Mouse (Mus musculus) spleen, adult 2 months (tissue): ENCODE measurements around the gene Dglucy. TPM values are rescaled to one million over a fixed set of nuclear protein-coding genes. Genes with fewer than 3 reads are reported as not detected.

Source experiments
- DNase-seq, 2 experiments: peaks; one replicate each; pipeline versions ENCODE4 v3.0.0 to v3.0.0-alpha.2; 2012 to 2021; ENCODE audit warnings: low spot score in 2 of 2, low read depth in 1 of 2
- H3K27ac ChIP-seq: fragments of 200-500 bp; 2 replicates; pipeline ENCODE4 v1.5.1; 2012; ENCODE audit warnings: low read length, inconsistent platforms; ENCODE audit not compliant: insufficient read depth
- H3K27me3 ChIP-seq: fragments of 200-500 bp; 2 replicates; pipeline ENCODE4 v1.6.1; 2012; ENCODE audit warnings: mild to moderate bottlenecking, moderate library complexity, low read length, inconsistent platforms; ENCODE audit not compliant: control insufficient read depth, insufficient read depth
- H3K36me3 ChIP-seq: fragments of 200-500 bp; 2 replicates; pipeline ENCODE4 v1.6.1; 2012; ENCODE audit warnings: mild to moderate bottlenecking, low read length, inconsistent platforms; ENCODE audit not compliant: control insufficient read depth, insufficient read depth
- H3K4me1 ChIP-seq: fragments of 200-500 bp; 2 replicates; pipeline ENCODE4 v1.6.1; 2011; ENCODE audit warnings: inconsistent platforms; ENCODE audit not compliant: control insufficient read depth, insufficient read depth, insufficient read length
- H3K4me3 ChIP-seq: fragments of 200-500 bp; 2 replicates; pipeline ENCODE4 v1.5.1; 2011; ENCODE audit warnings: mild to moderate bottlenecking, inconsistent platforms; ENCODE audit not compliant: insufficient read depth, insufficient read length; ENCODE audit errors: extremely low read depth
- CTCF ChIP-seq: fragments of 200-500 bp; IDR thresholded peaks from 2 replicates; pipeline ENCODE4 v1.5.1; 2011; ENCODE audit warnings: mild to moderate bottlenecking, inconsistent platforms; ENCODE audit not compliant: insufficient read depth, insufficient read length, insufficient replicate concordance; ENCODE audit errors: extremely low read depth
- POLR2A ChIP-seq: fragments of 200-500 bp; IDR thresholded peaks from 2 replicates; pipeline ENCODE4 v1.6.1; 2011; ENCODE audit warnings: low read depth, low read length, inconsistent platforms
- WGBS: fragments of 180-500 bp; shearing (Covaris S2); methylation state at CpG from one replicate; pipeline ENCODE4 v1.1.7; 2018; 5-methylcytosine and 5-hydroxymethylcytosine counted together
- polyA plus RNA-seq: library from polyadenylated mRNA; depleted of rRNA; stranded (reverse); fragments of >200 nt; gene quantifications from 2 replicates; pipeline ENCODE4 v1.2.3, GENCODE M21; 2012; rRNA removed

Gene Dglucy
- 4.8 and 5.2 TPM in 2 replicates for polyA plus RNA-seq

- 8% methylated on average over 12 of the region's 12 CpGs for WGBS
Measured at GRCm38 (mm10) chr12:100778934-100779865, at the start of gene Dglucy. Gene Dglucy, plus strand, starts transcription at chr12:100779057.

DNA sequence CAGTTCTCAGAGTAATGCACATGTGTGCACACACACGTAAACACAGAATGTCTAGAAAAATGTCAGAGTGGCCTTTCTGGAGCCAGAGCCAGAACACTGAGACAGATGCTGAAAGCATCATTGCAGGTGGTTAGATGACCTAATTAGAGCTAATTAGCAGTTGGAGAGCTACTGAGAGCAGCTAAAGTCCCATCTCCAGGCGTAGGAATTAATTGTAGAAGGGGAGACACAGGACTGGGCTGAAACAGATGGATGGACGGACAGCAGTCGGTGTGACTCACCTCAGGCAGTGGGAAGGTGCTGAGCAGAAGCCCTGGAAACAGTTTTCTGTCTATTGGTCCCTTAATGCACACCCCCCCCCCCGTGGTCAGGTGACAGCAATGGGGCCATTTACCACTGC, 43.7 kb upstream of the Dglucy start:
- Histone ChIP-seq H3K27ac (no peak overlapping the region), H3K36me3 (no peaks in the 10 kb centered on the region), H3K4me3 (no peak overlapping the region), H3K4me1 (peaks cover 2% of the 10 kb centered on the region; the same call in 1 of the 2 replicates), H3K27me3 (no peaks in the 10 kb centered on the region)
- WGBS, result 91% methylated on average over 5 of the region's 5 CpGs
- TF ChIP-seq CTCF, result no peak
- TF ChIP-seq POLR2A, result no peak
- DNase-seq, result no peak

More at GRCm38 (mm10) chr12:100778934-100779865, at the start of gene Dglucy:
- no peak for TF ChIP-seq CTCF
- peak; percentile 92 for TF ChIP-seq POLR2A
- peaks cover 18% of the 10 kb centered on the region; the same call in 1 of the 2 replicates for H3K4me1 ChIP-seq
- peak; percentile 47 to 69 for DNase-seq
- peak within 1 kb of the TSS; percentile 55 for H3K4me3 ChIP-seq
- peak within 1 kb of the TSS; percentile 81 for H3K27ac ChIP-seq
- no peaks in the 10 kb centered on the region for H3K36me3 ChIP-seq
- no peaks in the 10 kb centered on the region for H3K27me3 ChIP-seq

DNA sequence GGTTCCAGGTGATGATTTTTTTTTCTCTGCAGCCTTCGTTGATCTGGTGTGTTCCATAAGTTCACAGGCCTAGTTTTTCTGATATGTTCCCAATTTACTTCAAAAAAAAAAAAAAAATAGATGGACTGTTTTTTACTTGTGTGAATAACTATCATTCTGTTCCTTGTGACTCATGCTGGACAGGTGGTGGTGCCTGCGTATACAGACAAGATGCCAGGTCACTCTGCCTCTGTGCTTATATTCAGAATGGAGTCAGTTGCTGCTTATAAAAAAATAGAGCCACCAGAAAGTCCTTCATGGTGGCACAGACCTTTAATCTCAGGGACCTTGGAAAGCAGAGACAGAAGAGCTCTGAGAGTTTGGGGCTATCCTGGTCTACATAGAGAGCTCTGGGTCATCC, 43.3 kb upstream of the Dglucy start:
- TF ChIP-seq POLR2A, result no peak
- TF ChIP-seq CTCF, result no peak
- 86% methylated on average over 2 of the region's 2 CpGs for WGBS
- DNase-seq, result no peak

DNA sequence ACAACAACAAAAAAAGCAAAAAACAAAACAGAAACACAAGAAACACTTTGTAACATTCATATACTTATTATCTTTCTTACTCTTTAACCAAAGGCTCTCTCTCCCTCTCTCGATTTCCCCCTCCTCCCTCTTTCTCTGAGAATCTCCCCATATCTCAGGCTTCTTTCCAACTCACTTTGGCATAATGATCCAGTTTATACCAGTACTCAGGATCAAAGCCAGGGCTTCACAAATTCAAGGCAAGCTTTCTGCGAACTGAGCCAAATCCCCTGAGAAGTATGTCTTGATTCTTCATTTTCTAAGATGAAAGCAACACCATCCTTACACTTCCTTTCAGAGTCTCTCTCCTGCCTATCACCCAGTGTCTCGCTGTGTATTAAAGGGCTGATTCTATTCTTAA, 40.4 kb upstream of the Dglucy start:
- Histone ChIP-seq H3K27ac (no peak overlapping the region), H3K4me1 (no peaks in the 10 kb centered on the region), H3K4me3 (no peak overlapping the region), H3K27me3 (no peaks in the 10 kb centered on the region), H3K36me3 (no peaks in the 10 kb centered on the region)
- DNase-seq, result no peak
- no peak for TF ChIP-seq POLR2A
- no peak for TF ChIP-seq CTCF
- WGBS, result 77% methylated on average over 3 of the region's 3 CpGs

More for the DNA sequence above, 43.3 kb upstream of the Dglucy start:
- Histone ChIP-seq H3K4me1 (peaks cover 2% of the 10 kb centered on the region; the same call in 1 of the 2 replicates), H3K27me3 (no peaks in the 10 kb centered on the region), H3K4me3 (no peak overlapping the region), H3K36me3 (no peaks in the 10 kb centered on the region), H3K27ac (no peak overlapping the region)

DNA sequence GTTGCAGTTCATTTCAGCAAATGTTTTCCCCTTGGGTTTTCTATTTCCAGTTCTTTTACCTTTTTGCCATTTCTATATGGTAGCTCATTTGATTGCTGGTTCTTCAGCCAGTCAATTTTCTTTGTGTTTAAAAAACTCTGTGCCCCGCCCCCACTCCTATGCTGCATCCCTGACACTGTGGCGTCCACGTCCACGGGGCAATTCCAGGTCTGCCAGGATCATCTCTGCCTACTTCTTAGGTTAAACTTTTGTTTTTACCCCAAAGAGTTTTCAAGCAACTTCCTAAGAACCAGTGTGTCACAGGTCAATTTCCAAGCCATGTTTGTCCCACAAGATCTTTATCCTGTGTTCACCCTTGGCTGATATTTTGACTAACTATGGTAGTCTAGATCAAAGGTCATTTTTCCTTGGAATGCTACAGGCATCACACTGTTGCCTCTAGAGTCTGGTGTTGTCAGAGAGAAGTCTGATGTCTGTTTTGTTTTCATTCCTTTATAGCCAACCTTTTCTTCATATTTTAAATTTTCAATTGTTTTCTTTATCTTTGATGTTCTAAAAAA, 39.8 kb upstream of the Dglucy start:
- H3K36me3 ChIP-seq, result no peaks in the 10 kb centered on the region
- no peaks in the 10 kb centered on the region for H3K4me1 ChIP-seq
- no peak overlapping the region for H3K4me3 ChIP-seq
- DNase-seq, result no peak
- no peak overlapping the region for H3K27ac ChIP-seq
- TF ChIP-seq CTCF (no peak), POLR2A (no peak)
- 93% methylated on average over 4 of the region's 4 CpGs for WGBS
- no peaks in the 10 kb centered on the region for H3K27me3 ChIP-seq

GRCm38 (mm10) chr12:100740313-100740712, 38.5 kb upstream of the Dglucy start:
- Histone ChIP-seq H3K4me3 (no peak overlapping the region), H3K4me1 (no peaks in the 10 kb centered on the region), H3K27me3 (no peaks in the 10 kb centered on the region), H3K27ac (no peak overlapping the region), H3K36me3 (no peaks in the 10 kb centered on the region)
- WGBS, result 73% methylated on average over 5 of the region's 5 CpGs
- DNase-seq, result no peak
- TF ChIP-seq CTCF (no peak), POLR2A (no peak)
